In the genomic region with DNA sequence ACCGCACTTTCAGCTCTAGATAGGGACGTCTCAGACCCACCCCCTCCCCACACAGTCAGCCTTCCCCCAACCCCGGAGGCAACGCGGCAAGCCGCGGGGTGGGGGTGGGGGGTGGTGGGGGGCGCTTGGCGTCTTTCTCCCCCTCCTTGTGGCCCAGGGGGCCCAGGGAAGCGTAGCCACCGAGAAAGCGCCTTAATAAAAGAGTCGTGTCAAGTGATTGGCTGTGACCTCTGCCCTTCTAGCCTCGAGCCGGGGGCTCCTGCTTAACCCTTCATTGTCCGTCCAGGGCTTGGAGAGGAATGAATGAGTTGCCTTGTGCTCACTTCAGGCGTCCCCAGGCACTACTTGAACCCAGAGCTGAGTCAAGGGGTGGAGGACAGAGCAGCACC, we compare ENCODE assay signal across 9 mouse cellular contexts. TPM values are rescaled to one million over a fixed set of nuclear protein-coding genes. Genes with fewer than 3 reads are reported as not detected.
DNase-seq lines count a peak whose midpoint lies in the region; ATAC-seq lines count a peak whose summit lies in the region.
"Had no signal": no experiment of that assay in that cellular context is flagged by ENCODE, and none has a peak within 500 bp of the region (broad histone marks: within the 10 kb centered on the region; RNA-seq: fewer than 3 reads in every experiment).

No protein-coding gene starts in this region.

- H3K27me3 ChIP-seq in kidney, embryonic 15.5 days = peaks cover 26% of the 10 kb centered on the region
- H3K27me3 ChIP-seq in embryonic facial prominence, embryonic 15.5 days = no peaks in the 10 kb centered on the region
- no peaks in the 10 kb centered on the region for H3K27me3 ChIP-seq in limb, embryonic 12.5 days
- no peaks in the 10 kb centered on the region for H3K27me3 ChIP-seq in neural tube, embryonic 15.5 days (replicated peaks)

- H3K4me1 ChIP-seq in kidney, embryonic 15.5 days = peaks cover 81% of the 10 kb centered on the region
- H3K4me1 ChIP-seq in embryonic facial prominence, embryonic 15.5 days = peaks cover 86% of the 10 kb centered on the region
- H3K4me1 ChIP-seq in limb, embryonic 12.5 days (replicated peaks) = peaks cover 81% of the 10 kb centered on the region
- H3K4me1 ChIP-seq in neural tube, embryonic 15.5 days = peaks cover 74% of the 10 kb centered on the region

- H3K4me3 ChIP-seq in kidney, embryonic 15.5 days (replicated peaks) = peak overlapping the region; percentile 43
- peak overlapping the region; percentile 47 for H3K4me3 ChIP-seq in embryonic facial prominence, embryonic 15.5 days (replicated peaks)
- H3K4me3 ChIP-seq in limb, embryonic 12.5 days (replicated peaks) = peak overlapping the region; percentile 68
- H3K4me3 ChIP-seq in neural tube, embryonic 15.5 days (replicated peaks) = peak overlapping the region; percentile 35

- H3K4me2 ChIP-seq in kidney, embryonic 15.5 days = peak overlapping the region; percentile 65
- peak overlapping the region; percentile 72 for H3K4me2 ChIP-seq in embryonic facial prominence, embryonic 15.5 days (replicated peaks)
- H3K4me2 ChIP-seq in limb, embryonic 12.5 days = peak overlapping the region; percentile 82
- H3K4me2 ChIP-seq in neural tube, embryonic 15.5 days = peak overlapping the region; percentile 82

- DNase-seq in kidney, postnatal 36 days = no peak
- no peak for DNase-seq in thymus, postnatal 25 days

- H3K9ac ChIP-seq in kidney, embryonic 15.5 days = peak overlapping the region; percentile 33
- H3K9ac ChIP-seq in embryonic facial prominence, embryonic 15.5 days = no peak overlapping the region
- peak overlapping the region; percentile 78 for H3K9ac ChIP-seq in limb, embryonic 12.5 days (replicated peaks)
- H3K9ac ChIP-seq in neural tube, embryonic 15.5 days (replicated peaks) = peak overlapping the region; percentile 36; the same call in 1 of the 2 replicates

- 0 out of 2 replicates have a peak, but pooled peaks have one; percentile 5 for ATAC-seq in kidney, embryonic 15.5 days (replicated peaks; ENCODE audit: low FRiP score)
- no peak for ATAC-seq in embryonic facial prominence, embryonic 15.5 days (ENCODE audit: insufficient number of reproducible peaks, low FRiP score, low TSS enrichment, low read depth)
- no peak for ATAC-seq in limb, embryonic 12.5 days (ENCODE audit: insufficient number of reproducible peaks, insufficient read depth, low FRiP score, low TSS enrichment, low read depth)
- no peak; the same call in 1 of the 2 replicates for ATAC-seq in neural tube, embryonic 15.5 days (ENCODE audit: low FRiP score)
- ATAC-seq in inflammation-experienced regulatory T-cells, adult 6 months = no peak
- no peak for ATAC-seq in CD4-positive, CD25-positive, alpha-beta regulatory T cell, adult 4 months

- H3K27ac ChIP-seq in kidney, embryonic 15.5 days = peak overlapping the region; percentile 80
- H3K27ac ChIP-seq in embryonic facial prominence, embryonic 15.5 days (replicated peaks) = peak overlapping the region; percentile 91
- H3K27ac ChIP-seq in limb, embryonic 12.5 days = peak overlapping the region; percentile 96
- no peak overlapping the region for H3K27ac ChIP-seq in neural tube, embryonic 15.5 days (replicated peaks)

- 0% methylated on average over 17 of the region's 17 CpGs for WGBS in kidney, embryonic 15.5 days
- WGBS in embryonic facial prominence, embryonic 15.5 days = 1% methylated on average over 17 of the region's 17 CpGs
- under 1% methylated on average over 17 of the region's 17 CpGs for WGBS in limb, embryonic 12.5 days
- WGBS in neural tube, embryonic 15.5 days = 0% methylated on average over 17 of the region's 17 CpGs

- H3K36me3 ChIP-seq in kidney, embryonic 15.5 days = peaks cover 9% of the 10 kb centered on the region
- 0 out of 2 replicates have a peak, but pooled peaks cover 4% of the 10 kb centered on the region for H3K36me3 ChIP-seq in embryonic facial prominence, embryonic 15.5 days
- H3K36me3 ChIP-seq in limb, embryonic 12.5 days = peaks cover 12% of the 10 kb centered on the region
- 0 out of 2 replicates have a peak, but pooled peaks cover 2% of the 10 kb centered on the region for H3K36me3 ChIP-seq in neural tube, embryonic 15.5 days

- no peaks in the 10 kb centered on the region for H3K9me3 ChIP-seq in kidney, embryonic 15.5 days (replicated peaks)
- no peaks in the 10 kb centered on the region for H3K9me3 ChIP-seq in embryonic facial prominence, embryonic 15.5 days (replicated peaks)
- no peaks in the 10 kb centered on the region for H3K9me3 ChIP-seq in limb, embryonic 12.5 days
- no peaks in the 10 kb centered on the region for H3K9me3 ChIP-seq in neural tube, embryonic 15.5 days (replicated peaks)

RNA-seq across cellular contexts. Expression of a gene that starts 0.7 kb away (rescaled TPM):
- 81.1 and 82.3 TPM in 2 replicates for polyA plus RNA-seq in kidney, embryonic 15.5 days (2015; fragmentation: Nextera tagmentation; extraction: Ambion mirVana)
- polyA plus RNA-seq in embryonic facial prominence, embryonic 15.5 days (2015; fragmentation: Nextera tagmentation; extraction: Ambion mirVana) = 200 and 206 TPM in 2 replicates
- 614 and 667 TPM in 2 replicates for polyA plus RNA-seq in limb, embryonic 12.5 days (2016; fragmentation: Nextera tagmentation; extraction: Ambion mirVana)
- polyA plus RNA-seq in neural tube, embryonic 15.5 days (2015; fragmentation: Nextera tagmentation; extraction: Ambion mirVana) = 81.1 and 86.0 TPM in 2 replicates
- polyA plus RNA-seq in inflammation-experienced regulatory T-cells, adult 6 months (2017; shearing (Covaris generic)) = not detected
- not detected for polyA plus RNA-seq in CD4-positive, CD25-positive, alpha-beta regulatory T cell, adult 4 months (2017; shearing (Covaris generic))
- polyA plus RNA-seq: liver, adult 2 months had no signal

RNA-seq across cellular contexts. Expression of a gene that starts 17.3 kb away (rescaled TPM):
- 17.7 and 23.0 TPM in 2 replicates for polyA plus RNA-seq in kidney, embryonic 15.5 days (2015; fragmentation: Nextera tagmentation; extraction: Ambion mirVana)
- 19.8 and 22.4 TPM in 2 replicates for polyA plus RNA-seq in embryonic facial prominence, embryonic 15.5 days (2015; fragmentation: Nextera tagmentation; extraction: Ambion mirVana)
- polyA plus RNA-seq in limb, embryonic 12.5 days (2016; fragmentation: Nextera tagmentation; extraction: Ambion mirVana) = 22.4 and 26.5 TPM in 2 replicates
- 19.3 and 19.7 TPM in 2 replicates for polyA plus RNA-seq in neural tube, embryonic 15.5 days (2015; fragmentation: Nextera tagmentation; extraction: Ambion mirVana)
- 10 to 100 TPM; 19.5 to 30.1 (median 28.6) TPM for polyA plus RNA-seq in inflammation-experienced regulatory T-cells, adult 6 months (2017; shearing (Covaris generic))
- polyA plus RNA-seq in CD4-positive, CD25-positive, alpha-beta regulatory T cell, adult 4 months (2017; shearing (Covaris generic)) = 10 to 100 TPM; 24.4 to 28.2 TPM

RNA-seq across cellular contexts. Expression of a gene that starts 17.7 kb away (rescaled TPM):
- polyA plus RNA-seq in kidney, embryonic 15.5 days (2015; fragmentation: Nextera tagmentation; extraction: Ambion mirVana) = 62.5 and 64.3 TPM in 2 replicates
- polyA plus RNA-seq in embryonic facial prominence, embryonic 15.5 days (2015; fragmentation: Nextera tagmentation; extraction: Ambion mirVana) = 54.5 and 56.2 TPM in 2 replicates
- 83.2 and 86.4 TPM in 2 replicates for polyA plus RNA-seq in limb, embryonic 12.5 days (2016; fragmentation: Nextera tagmentation; extraction: Ambion mirVana)
- 21.6 and 31.7 TPM in 2 replicates for polyA plus RNA-seq in neural tube, embryonic 15.5 days (2015; fragmentation: Nextera tagmentation; extraction: Ambion mirVana)
- polyA plus RNA-seq in inflammation-experienced regulatory T-cells, adult 6 months (2017; shearing (Covaris generic)) = 10 to 100 TPM; 14.2 to 17.9 (median 16.4) TPM
- polyA plus RNA-seq in CD4-positive, CD25-positive, alpha-beta regulatory T cell, adult 4 months (2017; shearing (Covaris generic)) = 10 to 100 TPM in 1 of 2 experiments, 1 to 10 TPM in 1; 8.5 to 15.1 TPM

RNA-seq across cellular contexts. Expression of a gene that starts 23.1 kb away (rescaled TPM):
- 31.1 and 34.6 TPM in 2 replicates for polyA plus RNA-seq in kidney, embryonic 15.5 days (2015; fragmentation: Nextera tagmentation; extraction: Ambion mirVana)
- polyA plus RNA-seq in embryonic facial prominence, embryonic 15.5 days (2015; fragmentation: Nextera tagmentation; extraction: Ambion mirVana) = 41.9 and 57.3 TPM in 2 replicates
- 29.4 and 32.5 TPM in 2 replicates for polyA plus RNA-seq in limb, embryonic 12.5 days (2016; fragmentation: Nextera tagmentation; extraction: Ambion mirVana)
- polyA plus RNA-seq in neural tube, embryonic 15.5 days (2015; fragmentation: Nextera tagmentation; extraction: Ambion mirVana) = 22.5 and 22.8 TPM in 2 replicates
- not detected for polyA plus RNA-seq in inflammation-experienced regulatory T-cells, adult 6 months (2017; shearing (Covaris generic))
- polyA plus RNA-seq in CD4-positive, CD25-positive, alpha-beta regulatory T cell, adult 4 months (2017; shearing (Covaris generic)) = not detected

RNA-seq across cellular contexts. Expression of a gene that starts 28.5 kb away (rescaled TPM):
- polyA plus RNA-seq in kidney, embryonic 15.5 days (2015; fragmentation: Nextera tagmentation; extraction: Ambion mirVana) = 85.4 TPM in 2 replicates
- 75.4 and 78.9 TPM in 2 replicates for polyA plus RNA-seq in embryonic facial prominence, embryonic 15.5 days (2015; fragmentation: Nextera tagmentation; extraction: Ambion mirVana)
- 80.4 and 85.9 TPM in 2 replicates for polyA plus RNA-seq in limb, embryonic 12.5 days (2016; fragmentation: Nextera tagmentation; extraction: Ambion mirVana)
- polyA plus RNA-seq in neural tube, embryonic 15.5 days (2015; fragmentation: Nextera tagmentation; extraction: Ambion mirVana) = 51.0 and 59.5 TPM in 2 replicates
- 100 to 1,000 TPM; 138 to 191 (median 188) TPM for polyA plus RNA-seq in inflammation-experienced regulatory T-cells, adult 6 months (2017; shearing (Covaris generic))
- 100 to 1,000 TPM; 169 TPM for polyA plus RNA-seq in CD4-positive, CD25-positive, alpha-beta regulatory T cell, adult 4 months (2017; shearing (Covaris generic))

Comparison
In these comparisons a context has a peak if more than half of its experiments do, and no peak if none do; other contexts are left out.
1. RNA of a gene that starts 0.7 kb away (polyA plus RNA-seq): 614 to 667 TPM in limb, embryonic 12.5 days, 200 to 206 TPM in embryonic facial prominence, embryonic 15.5 days, 81.1 to 82.3 TPM in kidney, embryonic 15.5 days and 81.1 to 86.0 TPM in neural tube, embryonic 15.5 days; not detected in inflammation-experienced regulatory T-cells, adult 6 months and not detected in CD4-positive, CD25-positive, alpha-beta regulatory T cell, adult 4 months; every median in the first group is over 10 times any median in the second.
2. Peak in every context shown above with its lines, with median percentiles within 50 percentile points of each other: H3K4me2 ChIP-seq and H3K4me3 ChIP-seq.